ENCODE assay signal across 17 mouse cellular contexts in genomic region chr17:68560264-68560663, GRCm38 (mm10).
DNase-seq lines count a peak whose midpoint lies in the region; ATAC-seq and TF ChIP-seq lines count a peak whose summit lies in the region.
"Had no signal": no experiment of that assay in that cellular context is flagged by ENCODE, and none has a peak within 500 bp of the region (broad histone marks: within the 10 kb centered on the region; RNA-seq: fewer than 3 reads in every experiment).

No protein-coding gene starts in this region.

- no peak overlapping the region for H3K27ac ChIP-seq in forebrain, embryonic 13.5 days
- H3K27ac ChIP-seq in hindbrain, postnatal 0 days: no peak overlapping the region
- H3K27ac ChIP-seq: embryonic facial prominence, embryonic 12.5 days; gastrocnemius, adult 2 months; kidney, postnatal 0 days; liver, embryonic 13.5 days; lung, embryonic 15.5 days had no signal

- peaks cover 20% of the 10 kb centered on the region for H3K4me1 ChIP-seq in forebrain, embryonic 13.5 days
- H3K4me1 ChIP-seq in hindbrain, postnatal 0 days (ENCODE audit: insufficient read depth, low read length): no peaks in the 10 kb centered on the region
- H3K4me1 ChIP-seq: embryonic facial prominence, embryonic 12.5 days; liver, embryonic 13.5 days; lung, embryonic 15.5 days had no signal

- no peaks in the 10 kb centered on the region for H3K27me3 ChIP-seq in forebrain, embryonic 13.5 days
- no peaks in the 10 kb centered on the region for H3K27me3 ChIP-seq in hindbrain, postnatal 0 days (ENCODE audit: insufficient read depth, low read length)
- H3K27me3 ChIP-seq: embryonic facial prominence, embryonic 12.5 days; liver, embryonic 13.5 days; lung, embryonic 15.5 days had no signal

- no peaks in the 10 kb centered on the region for H3K36me3 ChIP-seq in forebrain, embryonic 13.5 days (ENCODE audit: poor library complexity, severe bottlenecking)
- no peaks in the 10 kb centered on the region for H3K36me3 ChIP-seq in hindbrain, postnatal 0 days (ENCODE audit: insufficient read depth, low read length)
- H3K36me3 ChIP-seq: embryonic facial prominence, embryonic 12.5 days; liver, embryonic 13.5 days; lung, embryonic 15.5 days had no signal

- 15% methylated on average over 1 of the region's 1 CpGs for WGBS in forebrain, embryonic 13.5 days
- WGBS in hindbrain, postnatal 0 days: 37% methylated on average over 1 of the region's 1 CpGs

- no peak for DNase-seq in frontal cortex, postnatal 25 days (ENCODE audit: low spot score in 2 of 2)
- peak; percentile 7 for DNase-seq in left cerebral cortex, adult 9 months (ENCODE audit: low spot score in 2 of 2)
- DNase-seq in left cerebral cortex, postnatal 4 days: no peak
- peak; percentile 38 for DNase-seq in hindbrain, postnatal 0 days (ENCODE audit: low spot score)
- DNase-seq in frontal cortex, postnatal 36 days (ENCODE audit: low spot score in 2 of 2): no peak
- no peak for DNase-seq in ovary, postnatal 10 days (ENCODE audit: low spot score)
- DNase-seq: adrenal gland, postnatal 14 days; gastrocnemius, adult 2 months; heart, adult 11 months; kidney, adult 11 months; liver, embryonic 13.5 days; thymus, postnatal 36 days had no signal

- no peak overlapping the region for H3K9ac ChIP-seq in forebrain, embryonic 13.5 days
- H3K9ac ChIP-seq in hindbrain, postnatal 0 days (replicated peaks; ENCODE audit: low read length): no peak overlapping the region
- H3K9ac ChIP-seq: embryonic facial prominence, embryonic 12.5 days; liver, embryonic 13.5 days; lung, embryonic 15.5 days had no signal

- H3K4me2 ChIP-seq in forebrain, embryonic 13.5 days: no peak overlapping the region
- no peak overlapping the region for H3K4me2 ChIP-seq in hindbrain, postnatal 0 days (ENCODE audit: low read depth, low read length)
- H3K4me2 ChIP-seq: embryonic facial prominence, embryonic 12.5 days; liver, embryonic 13.5 days; lung, embryonic 15.5 days had no signal

- ATAC-seq in frontal cortex, adult (ENCODE audit: low TSS enrichment): peak; percentile 73
- peak; percentile 91 for ATAC-seq in forebrain, embryonic 13.5 days
- 0 out of 2 replicates have a peak, but pooled peaks have one; percentile 29 for ATAC-seq in hindbrain, postnatal 0 days

- intact Hi-C loops in left cerebral cortex, postnatal 4 days (cut with DNase I): no loop called here

- H3K9me3 ChIP-seq in forebrain, embryonic 13.5 days (replicated peaks): no peaks in the 10 kb centered on the region
- no peaks in the 10 kb centered on the region for H3K9me3 ChIP-seq in hindbrain, postnatal 0 days (ENCODE audit: low read length)
- H3K9me3 ChIP-seq: embryonic facial prominence, embryonic 12.5 days; liver, embryonic 13.5 days; lung, embryonic 15.5 days had no signal

- no peak for TF ChIP-seq CTCF in hindbrain, postnatal 0 days (IDR thresholded peaks at IDR 0.05; ENCODE audit: low read depth)

- no peak overlapping the region for H3K4me3 ChIP-seq in forebrain, embryonic 13.5 days
- H3K4me3 ChIP-seq in hindbrain, postnatal 0 days (ENCODE audit: low read length): no peak overlapping the region
- H3K4me3 ChIP-seq: embryonic facial prominence, embryonic 12.5 days; gastrocnemius, adult 2 months; liver, embryonic 13.5 days; lung, embryonic 15.5 days had no signal

Comparison
In these comparisons a context has a peak if more than half of its experiments do, and no peak if none do; other contexts are left out.
1. DNase-seq: peak in left cerebral cortex, adult 9 months (2 of 2) and hindbrain, postnatal 0 days (single experiment); none in frontal cortex, postnatal 25 days (0 of 2), left cerebral cortex, postnatal 4 days (single experiment), frontal cortex, postnatal 36 days (0 of 2) and ovary, postnatal 10 days (single experiment).
2. ATAC-seq: peak in every context shown above with its lines; median percentile 91 in forebrain, embryonic 13.5 days; 73 in frontal cortex, adult; 29 in hindbrain, postnatal 0 days.